Mouse (Mus musculus): Measurements from ENCODE around the gene Abca13. TPM values are rescaled to one million over a fixed set of nuclear protein-coding genes. Genes with fewer than 3 reads are reported as not detected.

Abca13 gene
- polyA plus RNA-seq, 1 experiment, result 0.03 TPM

DNA sequence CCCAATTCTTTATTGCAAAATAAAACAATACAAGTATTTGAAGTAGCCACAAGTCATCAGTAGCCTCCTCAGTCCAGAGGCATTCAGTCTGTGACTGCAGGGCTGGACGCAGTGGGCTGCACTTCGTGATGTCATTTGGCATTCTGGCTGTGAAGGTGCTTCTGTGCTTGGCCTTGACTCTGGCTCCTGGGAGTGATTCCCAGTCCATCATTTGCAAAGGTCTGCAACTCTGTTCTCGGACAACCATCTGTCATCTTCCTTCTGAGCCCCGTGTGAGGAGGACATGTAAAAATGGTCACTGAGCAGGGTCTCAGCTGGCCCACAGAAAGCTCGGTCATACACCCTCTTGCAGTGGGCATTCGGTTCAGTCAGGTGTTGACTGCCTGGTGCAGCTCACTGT lies 345.1 kb downstream of the Abca13 start:
- DNase-seq (ENCODE audit: low read depth), result no peak
- no peak for TF ChIP-seq POLR2A (IDR thresholded peaks at IDR 0.05; ENCODE audit: borderline replicate concordance, extremely low read depth, insufficient read depth, insufficient read length, poor library complexity, severe bottlenecking)
- TF ChIP-seq CTCF (IDR thresholded peaks at IDR 0.05; ENCODE audit: borderline replicate concordance, extremely low read depth, insufficient read depth, insufficient read length), result no peak

- DNase-seq (ENCODE audit: low read depth), result no peak
- no peak for TF ChIP-seq POLR2A (IDR thresholded peaks at IDR 0.05; ENCODE audit: borderline replicate concordance, extremely low read depth, insufficient read depth, insufficient read length, poor library complexity, severe bottlenecking)
- no peak for TF ChIP-seq CTCF (IDR thresholded peaks at IDR 0.05; ENCODE audit: borderline replicate concordance, extremely low read depth, insufficient read depth, insufficient read length)
Measured at GRCm38 (mm10) chr11:9538328-9538727, 346.6 kb downstream of the Abca13 start.

GRCm38 (mm10) chr11:9560026-9560425 lies 368.3 kb downstream of the Abca13 start:
- no peak for DNase-seq (ENCODE audit: low read depth)
- TF ChIP-seq POLR2A (IDR thresholded peaks at IDR 0.05; ENCODE audit: borderline replicate concordance, extremely low read depth, insufficient read depth, insufficient read length, poor library complexity, severe bottlenecking), result no peak
- no peak for TF ChIP-seq CTCF (IDR thresholded peaks at IDR 0.05; ENCODE audit: borderline replicate concordance, extremely low read depth, insufficient read depth, insufficient read length)

DNA sequence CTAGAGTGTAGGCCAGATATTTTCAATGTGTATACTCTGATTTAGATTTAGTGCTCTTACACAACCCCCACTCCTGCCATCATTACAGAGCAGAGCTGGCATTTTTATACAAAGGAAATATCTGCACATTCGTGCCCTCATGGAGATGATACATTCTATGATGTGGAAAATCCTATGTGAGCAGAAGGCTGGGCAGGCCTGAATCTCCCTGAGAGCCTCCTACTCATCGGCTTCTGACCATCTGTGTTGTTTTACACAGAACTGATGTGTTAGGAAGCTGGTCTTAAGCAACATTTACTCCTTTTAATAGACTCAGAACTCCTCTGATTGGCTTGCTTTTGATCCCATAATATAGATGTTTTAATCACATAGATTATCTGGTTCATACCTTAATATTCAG lies 376.6 kb downstream of the Abca13 start:
- TF ChIP-seq POLR2A (IDR thresholded peaks at IDR 0.05; ENCODE audit: borderline replicate concordance, extremely low read depth, insufficient read depth, insufficient read length, poor library complexity, severe bottlenecking) (no peak), CTCF (IDR thresholded peaks at IDR 0.05; ENCODE audit: borderline replicate concordance, extremely low read depth, insufficient read depth, insufficient read length) (no peak)
- DNase-seq (ENCODE audit: low read depth), result no peak

DNA sequence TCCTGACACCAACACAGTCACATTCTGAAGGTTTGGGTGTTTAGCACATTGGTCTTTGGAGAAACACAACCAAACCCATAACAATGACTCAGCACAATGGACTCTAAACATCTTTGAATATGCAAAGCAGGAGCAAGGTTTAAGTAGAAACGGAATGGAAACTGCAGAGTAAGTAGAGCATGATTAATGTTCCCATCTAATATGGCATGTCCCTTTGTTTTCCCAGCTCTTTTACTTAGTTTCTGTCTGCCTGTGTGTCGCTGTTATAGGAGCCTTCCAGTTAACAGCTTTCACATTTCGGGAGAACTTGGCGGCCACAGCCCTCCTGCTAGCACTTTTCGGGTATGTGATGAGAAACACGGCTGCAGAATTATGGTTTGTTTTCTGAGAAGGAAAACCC lies 378.6 kb downstream of the Abca13 start:
- TF ChIP-seq POLR2A (IDR thresholded peaks at IDR 0.05; ENCODE audit: borderline replicate concordance, extremely low read depth, insufficient read depth, insufficient read length, poor library complexity, severe bottlenecking), result no peak
- TF ChIP-seq CTCF (IDR thresholded peaks at IDR 0.05; ENCODE audit: borderline replicate concordance, extremely low read depth, insufficient read depth, insufficient read length), result no peak

DNA sequence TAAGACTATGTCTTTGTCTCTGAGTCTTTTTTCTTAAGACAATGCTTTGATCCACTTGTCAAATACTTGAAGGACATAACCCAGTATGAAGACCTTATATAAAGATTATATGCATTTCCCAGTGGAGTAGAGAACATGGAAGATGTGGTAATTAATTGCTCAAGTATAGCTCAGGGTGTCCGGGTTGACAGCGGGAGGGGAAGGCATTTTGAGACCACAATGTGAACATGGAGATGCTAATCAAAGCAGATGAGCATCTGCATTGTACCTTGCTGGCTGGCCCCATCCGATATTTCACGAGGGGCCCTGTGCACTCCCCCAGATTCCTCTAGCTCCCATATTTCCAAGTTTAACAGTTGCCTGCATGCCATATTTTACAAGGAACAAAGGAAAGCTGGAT lies 383.2 kb downstream of the Abca13 start:
- peak; percentile 71 for DNase-seq (ENCODE audit: low read depth)
- TF ChIP-seq CTCF (IDR thresholded peaks at IDR 0.05; ENCODE audit: borderline replicate concordance, extremely low read depth, insufficient read depth, insufficient read length) (no peak), POLR2A (IDR thresholded peaks at IDR 0.05; ENCODE audit: borderline replicate concordance, extremely low read depth, insufficient read depth, insufficient read length, poor library complexity, severe bottlenecking) (no peak)

More for the DNA sequence above, 378.6 kb downstream of the Abca13 start:
- DNase-seq (ENCODE audit: low read depth), result peak; percentile 63

- TF ChIP-seq CTCF (IDR thresholded peaks at IDR 0.05; ENCODE audit: borderline replicate concordance, extremely low read depth, insufficient read depth, insufficient read length), result no peak
- no peak for TF ChIP-seq POLR2A (IDR thresholded peaks at IDR 0.05; ENCODE audit: borderline replicate concordance, extremely low read depth, insufficient read depth, insufficient read length, poor library complexity, severe bottlenecking)
- peak; percentile 83 for DNase-seq (ENCODE audit: low read depth)
Measured at GRCm38 (mm10) chr11:9591757-9592316, 400.1 kb downstream of the Abca13 start.

DNA sequence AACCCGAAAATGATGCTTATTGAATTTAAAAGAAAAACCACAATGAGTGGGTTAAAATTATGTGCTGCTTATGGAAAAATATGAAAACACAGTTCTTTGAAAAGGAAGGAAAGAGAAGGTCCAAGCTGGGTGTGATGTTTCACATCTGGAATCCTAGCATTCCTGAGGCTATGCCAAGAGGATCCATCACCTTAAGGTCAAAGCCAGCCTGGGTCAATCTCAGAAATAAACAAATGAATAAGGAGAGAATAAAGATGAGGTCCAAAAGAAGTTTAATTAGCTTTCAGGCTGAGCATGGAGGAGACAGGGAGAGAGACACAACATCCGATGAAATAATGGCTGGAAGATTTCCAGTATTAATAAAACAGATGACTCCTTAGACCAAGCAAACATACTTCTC lies 405.6 kb downstream of the Abca13 start:
- no peak for DNase-seq (ENCODE audit: low read depth)
- no peak for TF ChIP-seq POLR2A (IDR thresholded peaks at IDR 0.05; ENCODE audit: borderline replicate concordance, extremely low read depth, insufficient read depth, insufficient read length, poor library complexity, severe bottlenecking)
- no peak for TF ChIP-seq CTCF (IDR thresholded peaks at IDR 0.05; ENCODE audit: borderline replicate concordance, extremely low read depth, insufficient read depth, insufficient read length)

DNA sequence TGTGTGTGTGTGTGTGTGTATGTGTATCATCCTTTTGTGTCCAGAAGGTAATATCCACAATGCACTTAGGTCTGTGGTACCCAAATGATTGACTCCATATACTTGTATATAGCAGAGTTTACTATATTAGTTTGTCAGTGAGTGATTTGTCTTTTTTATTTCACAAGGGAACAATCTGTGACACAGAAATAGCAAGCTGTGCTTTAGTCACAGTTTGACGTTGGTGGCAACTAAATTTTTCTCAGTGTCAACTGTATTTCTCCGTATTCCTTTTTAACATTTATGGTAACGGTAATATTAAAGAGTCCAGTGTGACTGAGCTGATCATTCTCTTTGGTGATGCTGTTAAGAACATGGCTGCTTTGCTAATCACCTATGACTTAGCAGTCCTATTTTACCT lies 409.4 kb downstream of the Abca13 start:
- no peak for DNase-seq (ENCODE audit: low read depth)
- TF ChIP-seq POLR2A (IDR thresholded peaks at IDR 0.05; ENCODE audit: borderline replicate concordance, extremely low read depth, insufficient read depth, insufficient read length, poor library complexity, severe bottlenecking) (no peak), CTCF (IDR thresholded peaks at IDR 0.05; ENCODE audit: borderline replicate concordance, extremely low read depth, insufficient read depth, insufficient read length) (no peak)

DNA sequence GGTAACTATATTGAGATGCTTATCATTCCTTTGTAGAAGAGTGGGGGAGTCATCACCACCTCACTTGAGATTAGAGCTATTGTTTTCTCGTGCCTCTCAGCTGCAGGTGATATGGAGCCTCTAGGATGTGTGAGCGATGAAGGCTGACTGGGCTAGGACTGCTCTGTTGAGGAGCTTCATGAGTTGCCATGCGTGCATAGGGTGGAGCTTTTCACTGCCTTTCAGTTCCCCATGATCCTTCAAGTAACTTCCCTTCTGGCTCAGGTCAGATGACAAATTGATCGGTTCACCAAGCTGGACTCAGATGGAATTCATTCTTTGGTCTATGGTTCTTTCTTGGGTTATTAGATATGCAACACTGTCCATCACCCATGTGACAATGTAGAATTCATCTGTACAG lies 410.4 kb downstream of the Abca13 start:
- no peak for TF ChIP-seq POLR2A (IDR thresholded peaks at IDR 0.05; ENCODE audit: borderline replicate concordance, extremely low read depth, insufficient read depth, insufficient read length, poor library complexity, severe bottlenecking)
- no peak for DNase-seq (ENCODE audit: low read depth)

GRCm38 (mm10) chr11:9608249-9608648 lies 416.5 kb downstream of the Abca13 start:
- TF ChIP-seq POLR2A (IDR thresholded peaks at IDR 0.05; ENCODE audit: borderline replicate concordance, extremely low read depth, insufficient read depth, insufficient read length, poor library complexity, severe bottlenecking), result no peak
- TF ChIP-seq CTCF (IDR thresholded peaks at IDR 0.05; ENCODE audit: borderline replicate concordance, extremely low read depth, insufficient read depth, insufficient read length), result no peak
- DNase-seq (ENCODE audit: low read depth), result peak; percentile 26

DNA sequence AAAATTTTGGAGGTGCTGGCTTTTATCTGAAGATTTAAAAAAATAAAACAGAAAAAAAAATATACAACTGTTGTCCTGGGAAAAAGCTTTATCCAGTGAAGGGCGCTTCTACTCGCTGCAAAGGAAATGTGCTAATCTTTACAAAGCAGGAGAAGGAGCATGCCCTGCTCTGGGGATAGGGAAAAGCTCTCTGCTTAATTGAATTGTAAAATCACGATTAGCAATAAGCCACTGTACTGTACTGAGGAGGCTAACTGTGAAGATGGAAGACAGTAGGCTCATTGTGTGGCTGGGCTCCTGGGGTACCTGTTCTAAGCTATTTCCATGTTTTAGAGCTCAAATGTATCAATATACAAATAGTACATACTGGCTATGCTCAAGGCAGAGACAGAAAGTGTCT lies 417.3 kb downstream of the Abca13 start:
- TF ChIP-seq POLR2A (IDR thresholded peaks at IDR 0.05; ENCODE audit: borderline replicate concordance, extremely low read depth, insufficient read depth, insufficient read length, poor library complexity, severe bottlenecking) (no peak), CTCF (IDR thresholded peaks at IDR 0.05; ENCODE audit: borderline replicate concordance, extremely low read depth, insufficient read depth, insufficient read length) (no peak)
- peak; percentile 11 for DNase-seq (ENCODE audit: low read depth)

All from brain, embryonic 14.5 days (tissue).